ENCODE assay signal across 9 mouse cellular contexts in the genomic region with DNA sequence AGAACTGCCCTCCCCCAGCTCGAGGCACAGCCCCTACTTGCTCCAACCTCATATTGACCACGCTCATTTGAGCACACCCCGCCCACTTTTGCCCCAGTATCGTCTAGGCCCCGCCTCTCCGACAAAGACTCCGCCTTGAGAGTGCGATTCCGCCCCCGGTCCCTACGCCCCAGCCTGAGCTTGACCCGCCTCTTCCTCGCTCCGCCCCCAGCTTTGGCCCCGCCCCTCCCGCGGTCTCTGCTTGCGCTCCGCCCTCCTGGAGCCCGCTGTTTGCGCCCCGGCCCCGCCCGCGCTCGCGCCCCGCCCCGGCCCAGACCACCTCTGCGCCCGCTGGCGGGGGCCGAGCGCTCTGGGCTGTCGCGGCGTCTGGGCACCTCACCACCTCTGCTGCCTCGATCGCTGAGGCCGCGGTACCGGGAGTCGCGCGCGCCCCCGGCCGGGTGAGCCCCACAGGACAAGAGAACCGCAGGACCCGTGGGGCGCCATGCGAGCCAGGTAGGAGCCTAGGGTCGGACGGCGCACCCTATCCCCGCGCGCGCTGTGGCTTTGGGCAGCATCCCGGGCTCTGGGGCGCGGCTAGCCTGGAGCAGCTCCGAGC. TPM values are rescaled to one million over a fixed set of nuclear protein-coding genes. Genes with fewer than 3 reads are reported as not detected.
DNase-seq lines count a peak whose midpoint lies in the region; ATAC-seq and TF ChIP-seq lines count a peak whose summit lies in the region.
"Had no signal": no experiment of that assay in that cellular context is flagged by ENCODE, and none has a peak within 500 bp of the region (broad histone marks: within the 10 kb centered on the region; RNA-seq: fewer than 3 reads in every experiment).

Gene Sh3bp4 (plus strand): TSS at position 313 of the 598 bp plus-strand sequence.

- ATAC-seq in heart, embryonic 13.5 days (ENCODE audit: extremely low read depth, insufficient number of reproducible peaks, low FRiP score, low TSS enrichment), result peak; percentile 92
- peak; percentile 96 for ATAC-seq in kidney, postnatal 0 days (replicated peaks; ENCODE audit: low FRiP score, low read depth)
- ATAC-seq in monocyte, adult 5-6 weeks (replicated peaks; ENCODE audit: insufficient number of reproducible peaks, low FRiP score, low TSS enrichment, poor library complexity, severe bottlenecking), result peak; percentile 97

- H3K4me2 ChIP-seq in heart, embryonic 13.5 days, result peak within 1 kb of the TSS; percentile 86
- peak within 1 kb of the TSS; percentile 85 for H3K4me2 ChIP-seq in kidney, postnatal 0 days (ENCODE audit: low read length)

- no peaks in the 10 kb centered on the region for H3K79me2 ChIP-seq in liver, adult 2 months (ENCODE audit: control insufficient read depth, insufficient read depth, low read length)

- no peak for TF ChIP-seq POLR2A in liver, adult 2 months (IDR thresholded peaks at IDR 0.05; ENCODE audit: extremely low read depth, insufficient read depth, low read length)

- peak; percentile 94 for DNase-seq in CD4-positive helper T cell, adult 2 months (ENCODE audit: low read depth, low spot score)
- peak; percentile 96 for DNase-seq in c-Kit-positive CD71-negative TER-119-negative erythroid progenitor cells, embryonic 14.5 days (ENCODE audit: low read depth)
- peak; percentile 98 for DNase-seq in fibroblast of lung, adult 2 months (ENCODE audit: low read depth)
- peak; percentile 100 for DNase-seq in kidney, postnatal 0 days (ENCODE audit: low spot score)
- DNase-seq in liver, adult 2 months (ENCODE audit: extremely low read depth, low read depth, low spot score), result peak; percentile 96
- peak; percentile 87 to 91 for DNase-seq in spleen, postnatal 36 days (ENCODE audit: low spot score in 2 of 2)

- H3K27me3 ChIP-seq in heart, embryonic 13.5 days (replicated peaks), result no peaks in the 10 kb centered on the region
- no peaks in the 10 kb centered on the region for H3K27me3 ChIP-seq in kidney, postnatal 0 days (ENCODE audit: insufficient read depth, low read length)
- no peaks in the 10 kb centered on the region for H3K27me3 ChIP-seq in liver, adult 2 months (ENCODE audit: control insufficient read depth, insufficient read depth, low read length)
- H3K27me3 ChIP-seq: CH12.LX had no signal

- H3K9ac ChIP-seq in heart, embryonic 13.5 days, result peak within 1 kb of the TSS; percentile 98
- peak within 1 kb of the TSS; percentile 87 for H3K9ac ChIP-seq in kidney, postnatal 0 days (ENCODE audit: low read depth, low read length)
- peak within 1 kb of the TSS; percentile 89 for H3K9ac ChIP-seq in liver, adult 2 months (ENCODE audit: low read depth, low read length)

- peak within 1 kb of the TSS; percentile 91 for H3K27ac ChIP-seq in heart, embryonic 13.5 days (replicated peaks)
- peak within 1 kb of the TSS; percentile 90 for H3K27ac ChIP-seq in kidney, postnatal 0 days
- H3K27ac ChIP-seq in liver, adult 2 months (replicated peaks; ENCODE audit: insufficient read depth, low read depth, low read length), result peak within 1 kb of the TSS; percentile 26; the same call in 1 of the 2 replicates

- peaks cover 53% of the 10 kb centered on the region for H3K4me1 ChIP-seq in heart, embryonic 13.5 days
- H3K4me1 ChIP-seq in kidney, postnatal 0 days (replicated peaks; ENCODE audit: insufficient read depth, low read length), result peaks cover 18% of the 10 kb centered on the region; the same call in 1 of the 2 replicates
- 0 out of 2 replicates have a peak, but pooled peaks cover 1% of the 10 kb centered on the region for H3K4me1 ChIP-seq in liver, adult 2 months (ENCODE audit: control insufficient read depth, insufficient read depth, low read length)

- TF ChIP-seq CTCF in kidney, postnatal 0 days (IDR thresholded peaks at IDR 0.05; ENCODE audit: low read depth), result peak; percentile 23
- 0 out of 2 replicates have a peak, but pooled peaks have one; percentile 0 for TF ChIP-seq CTCF in liver, adult 2 months (IDR thresholded peaks at IDR 0.05; ENCODE audit: low read depth, low read length)

- H3K4me3 ChIP-seq in heart, embryonic 13.5 days, result peak within 1 kb of the TSS; percentile 80
- peak within 1 kb of the TSS; percentile 96 for H3K4me3 ChIP-seq in kidney, postnatal 0 days (replicated peaks; ENCODE audit: low read depth, low read length)
- peak within 1 kb of the TSS; percentile 85 for H3K4me3 ChIP-seq in liver, adult 2 months (ENCODE audit: insufficient read depth, low read depth, low read length)

- under 1% methylated on average over 63 of the region's 63 CpGs for WGBS in heart, embryonic 13.5 days
- under 1% methylated on average over 60 of the region's 63 CpGs for WGBS in kidney, postnatal 0 days
- WGBS in liver, adult 2 months, result under 1% methylated on average over 63 of the region's 63 CpGs

- no peaks in the 10 kb centered on the region for H3K36me3 ChIP-seq in heart, embryonic 13.5 days
- no peaks in the 10 kb centered on the region for H3K36me3 ChIP-seq in kidney, postnatal 0 days (ENCODE audit: insufficient read depth, low read length)
- H3K36me3 ChIP-seq in liver, adult 2 months (ENCODE audit: control insufficient read depth, insufficient read depth, low read length), result no peaks in the 10 kb centered on the region

- no peaks in the 10 kb centered on the region for H3K9me3 ChIP-seq in heart, embryonic 13.5 days
- H3K9me3 ChIP-seq in kidney, postnatal 0 days (replicated peaks; ENCODE audit: low read length), result no peaks in the 10 kb centered on the region

RNA-seq across cellular contexts. Expression of gene Sh3bp4, which starts in this region (rescaled TPM):
- 19.2 and 19.6 TPM in 2 replicates for polyA plus RNA-seq in heart, embryonic 13.5 days (2015; fragmentation: Nextera tagmentation; extraction: Ambion mirVana)
- 22.7 and 24.9 TPM in 2 replicates for polyA plus RNA-seq in kidney, postnatal 0 days (2015; fragmentation: Nextera tagmentation; extraction: Ambion mirVana)
- total RNA-seq in liver, adult 2 months (2014; rRNA removed), result 0.46 and 0.67 TPM in 2 replicates
- 0.34 and 0.45 TPM in 2 replicates for polyA plus RNA-seq in liver, adult 2 months (2012; rRNA removed)
- 0.97 to 2.0 TPM (median 1.3 TPM) in 3 replicates for total RNA-seq in monocyte, adult 5-6 weeks (2017)
- total RNA-seq: CH12.LX had no signal

Comparison
In these comparisons a context has a peak if more than half of its experiments do, and no peak if none do; other contexts are left out.
1. Peak in every context shown above with its lines: DNase-seq, ATAC-seq, H3K4me3 ChIP-seq and H3K27ac ChIP-seq.
2. RNA of gene Sh3bp4 (polyA plus RNA-seq): 22.7 to 24.9 TPM in kidney, postnatal 0 days and 19.2 to 19.6 TPM in heart, embryonic 13.5 days; 0.34 to 0.45 TPM in liver, adult 2 months; every median in the first group is over 10 times any median in the second.
3. Peak in DNase-seq, H3K4me3 ChIP-seq, H3K27ac ChIP-seq and H3K9ac ChIP-seq in liver, adult 2 months; RNA of the gene not detected or under 1 TPM.
4. H3K27ac ChIP-seq: peak in every context shown above with its lines; median percentile 91 in heart, embryonic 13.5 days; 90 in kidney, postnatal 0 days; 26 in liver, adult 2 months.